Mouse (Mus musculus) kidney, adult 2 months (tissue): ENCODE measurements at regions not wholly inside any gene's neighbourhood (a gene's known extent, or its start where the extent isn't known, plus 50 kb on each side); places are given as distances from the start of the nearest gene placed in this dataset.

ENCODE experiments used
- CTCF ChIP-seq: fragments of 200-500 bp; conservative IDR thresholded peaks from 2 replicates; pipeline ENCODE4 v1.5.1; 2011; ENCODE audit warnings: low read depth, mild to moderate bottlenecking, control low read depth, low read length, moderate library complexity, mixed read lengths; ENCODE audit not compliant: insufficient read depth, insufficient read length
- POLR2A ChIP-seq: fragments of 200-500 bp; IDR thresholded peaks from one replicate; pipeline ENCODE4 v1.6.1; 2011; ENCODE audit warnings: low read depth, low read length, control low read depth

GRCm38 (mm10) chr3:150416447-150416846 lies 1021.2 kb upstream of the Adgrl4 start:
- TF ChIP-seq CTCF (no peak), POLR2A (no peak)
